Mouse (Mus musculus): ENCODE results near the gene Pik3r3. TPM values are rescaled to one million over a fixed set of nuclear protein-coding genes. Genes with fewer than 3 reads are reported as not detected.

Pik3r3 gene
- total RNA-seq (2021) (10 to 100 TPM; 10.1 to 11.6 TPM), polyA plus RNA-seq (2012; rRNA removed) (9.3 and 15.3 TPM in 2 replicates)
- long read RNA-seq, full-length matches to known transcripts = 2 of 2 reads
- long read RNA-seq, partial matches to known transcripts = 0 of 2 reads
- long read RNA-seq, other reads (novel, unspliced or antisense) = 0 of 2 reads

DNA sequence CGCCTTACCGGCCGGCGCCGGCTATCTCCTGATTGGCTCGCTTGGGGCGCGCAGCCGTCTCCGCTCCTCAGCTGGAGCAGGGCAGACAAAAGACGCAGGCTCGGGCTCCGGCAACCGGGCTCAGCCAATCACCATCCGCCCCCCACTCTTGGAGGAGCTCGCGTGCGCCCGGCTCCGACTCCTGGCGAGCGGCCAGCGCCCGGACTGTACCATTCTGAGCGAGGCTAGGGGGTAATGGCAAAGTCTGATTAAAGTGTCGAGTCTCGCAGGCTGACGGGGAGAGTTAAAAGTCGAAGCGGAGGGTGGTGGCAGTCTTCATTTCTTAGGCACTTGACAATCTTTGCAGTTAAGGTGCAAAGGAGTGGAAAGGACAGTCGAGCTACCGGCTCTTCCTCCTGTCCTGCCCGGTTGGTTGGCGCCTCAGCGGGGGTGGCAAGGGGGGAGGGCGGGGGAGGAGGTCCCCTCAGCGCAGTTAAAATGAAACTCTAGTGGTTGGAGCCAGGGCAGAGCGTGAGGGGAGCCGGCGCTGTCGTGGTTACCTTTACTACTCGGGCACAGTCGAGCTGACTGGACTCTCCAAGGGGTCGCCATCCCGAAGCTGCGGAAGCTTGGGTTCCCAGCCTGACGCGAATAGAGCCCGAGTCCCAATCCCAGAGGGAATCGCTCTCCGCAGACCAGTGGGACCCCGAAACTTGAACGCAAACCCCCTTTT, at the start of gene Pik3r3:
Pik3r3 (plus strand) TSS at position 479 of the 712 bp plus-strand sequence.
- peak within 1 kb of the TSS; percentile 88 for H3K4me3 ChIP-seq
- H3K9ac ChIP-seq (ENCODE audit: low read depth, low read length) = peak within 1 kb of the TSS; percentile 87
- peak within 1 kb of the TSS; percentile 97 for H3K27ac ChIP-seq
- H3K4me1 ChIP-seq (ENCODE audit: control insufficient read depth, insufficient read depth, low read length) = peaks cover 1% of the 10 kb centered on the region
- H3K36me3 ChIP-seq (ENCODE audit: control insufficient read depth, insufficient read depth, low read length) = no peaks in the 10 kb centered on the region
- no peaks in the 10 kb centered on the region for H3K79me2 ChIP-seq (replicated peaks; ENCODE audit: control insufficient read depth, insufficient read depth, low read length)
- under 1% methylated on average over 53 of the region's 53 CpGs for WGBS
- intact Hi-C loops (cut with DNase I) = loop anchor here (1.0 kb wide), 1 partner anchor 44 kb away; no protein-coding TSS in a partner anchor
- no peaks in the 10 kb centered on the region for H3K27me3 ChIP-seq (ENCODE audit: control insufficient read depth, insufficient read depth, low read length)
- TF ChIP-seq CTCF (IDR thresholded peaks at IDR 0.05) (no peak), POLR2A (IDR thresholded peaks at IDR 0.05; ENCODE audit: insufficient read depth, low read depth, low read length) (peak; percentile 99), EP300 (IDR thresholded peaks at IDR 0.05; ENCODE audit: insufficient read depth, low read depth, low read length) (peak; percentile 82)
- DNase-seq = peak; percentile 95 to 99

DNA sequence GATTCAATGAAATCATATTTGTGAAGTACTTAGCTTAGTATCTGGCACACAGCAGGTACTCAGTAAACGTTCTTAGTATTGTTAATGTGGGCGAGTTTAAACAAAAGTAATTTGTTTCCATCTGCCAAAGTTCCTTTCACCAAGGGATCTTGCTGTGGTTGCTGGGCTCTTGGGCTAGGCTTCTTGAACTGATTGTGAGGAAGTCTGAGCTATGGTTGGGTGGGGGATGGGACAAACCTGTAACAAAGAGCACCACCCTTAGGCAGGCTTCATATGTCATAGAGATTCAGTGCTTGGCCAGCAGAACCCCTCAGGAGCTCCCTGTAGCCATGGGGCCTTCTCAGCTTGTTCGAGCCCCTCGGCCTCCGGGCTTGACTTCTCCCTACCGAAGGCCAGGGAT, 48.3 kb upstream of the Pik3r3 start, which contains the start of the genes 1700042G07Rik and Gm49337:
1700042G07Rik (plus strand) TSS at position 301 of the 400 bp plus-strand sequence.
Gm49337 (plus strand) TSS at position 313 of the 400 bp plus-strand sequence.
- no peaks in the 10 kb centered on the region for H3K27me3 ChIP-seq (ENCODE audit: control insufficient read depth, insufficient read depth, low read length)
- H3K36me3 ChIP-seq (ENCODE audit: control insufficient read depth, insufficient read depth, low read length) = no peaks in the 10 kb centered on the region
- H3K9ac ChIP-seq (ENCODE audit: low read depth, low read length) = no peak within 1 kb of the TSS
- H3K79me2 ChIP-seq (replicated peaks; ENCODE audit: control insufficient read depth, insufficient read depth, low read length) = no peaks in the 10 kb centered on the region
- intact Hi-C loops (cut with DNase I) = no loop called here
- no peak for DNase-seq
- peaks cover 21% of the 10 kb centered on the region for H3K4me1 ChIP-seq (ENCODE audit: control insufficient read depth, insufficient read depth, low read length)
- TF ChIP-seq EP300 (IDR thresholded peaks at IDR 0.05; ENCODE audit: insufficient read depth, low read depth, low read length) (no peak), CTCF (IDR thresholded peaks at IDR 0.05) (no peak), POLR2A (IDR thresholded peaks at IDR 0.05; ENCODE audit: insufficient read depth, low read depth, low read length) (no peak)
- 93% methylated on average over 6 of the region's 6 CpGs for WGBS
- H3K27ac ChIP-seq = peak within 1 kb of the TSS; percentile 32; the same call in 1 of the 2 replicates
- H3K4me3 ChIP-seq = no peak within 1 kb of the TSS

DNA sequence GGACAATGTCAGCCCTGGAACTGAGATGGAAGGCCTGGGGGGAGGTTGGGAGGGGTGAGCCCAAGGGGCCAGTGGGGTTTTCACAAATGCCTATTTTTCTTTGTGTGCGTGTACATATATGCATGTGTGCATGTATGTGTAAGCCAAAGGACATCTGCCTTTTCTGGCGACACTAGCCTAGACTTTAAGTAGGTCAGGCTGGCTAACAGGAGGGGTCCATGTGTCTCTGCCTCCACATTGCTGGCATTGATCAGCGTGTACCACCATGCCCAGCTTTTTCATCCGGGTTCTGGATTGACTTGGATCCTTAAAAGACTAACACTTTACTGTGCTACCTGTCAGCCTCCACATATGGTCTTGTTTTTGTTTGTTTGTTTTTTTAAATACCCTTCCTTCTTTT, 47.7 kb upstream of the Pik3r3 start:
- Histone ChIP-seq H3K9ac (ENCODE audit: low read depth, low read length) (no peak overlapping the region), H3K36me3 (ENCODE audit: control insufficient read depth, insufficient read depth, low read length) (no peaks in the 10 kb centered on the region), H3K4me3 (no peak overlapping the region), H3K4me1 (ENCODE audit: control insufficient read depth, insufficient read depth, low read length) (peaks cover 20% of the 10 kb centered on the region), H3K27me3 (ENCODE audit: control insufficient read depth, insufficient read depth, low read length) (no peaks in the 10 kb centered on the region), H3K27ac (no peak overlapping the region), H3K79me2 (replicated peaks; ENCODE audit: control insufficient read depth, insufficient read depth, low read length) (no peaks in the 10 kb centered on the region)
- intact Hi-C loops (cut with DNase I) = no loop called here
- WGBS = 96% methylated on average over 4 of the region's 4 CpGs
- DNase-seq = no peak
- TF ChIP-seq EP300 (IDR thresholded peaks at IDR 0.05; ENCODE audit: insufficient read depth, low read depth, low read length) (no peak), CTCF (IDR thresholded peaks at IDR 0.05) (no peak), POLR2A (IDR thresholded peaks at IDR 0.05; ENCODE audit: insufficient read depth, low read depth, low read length) (no peak)

DNA sequence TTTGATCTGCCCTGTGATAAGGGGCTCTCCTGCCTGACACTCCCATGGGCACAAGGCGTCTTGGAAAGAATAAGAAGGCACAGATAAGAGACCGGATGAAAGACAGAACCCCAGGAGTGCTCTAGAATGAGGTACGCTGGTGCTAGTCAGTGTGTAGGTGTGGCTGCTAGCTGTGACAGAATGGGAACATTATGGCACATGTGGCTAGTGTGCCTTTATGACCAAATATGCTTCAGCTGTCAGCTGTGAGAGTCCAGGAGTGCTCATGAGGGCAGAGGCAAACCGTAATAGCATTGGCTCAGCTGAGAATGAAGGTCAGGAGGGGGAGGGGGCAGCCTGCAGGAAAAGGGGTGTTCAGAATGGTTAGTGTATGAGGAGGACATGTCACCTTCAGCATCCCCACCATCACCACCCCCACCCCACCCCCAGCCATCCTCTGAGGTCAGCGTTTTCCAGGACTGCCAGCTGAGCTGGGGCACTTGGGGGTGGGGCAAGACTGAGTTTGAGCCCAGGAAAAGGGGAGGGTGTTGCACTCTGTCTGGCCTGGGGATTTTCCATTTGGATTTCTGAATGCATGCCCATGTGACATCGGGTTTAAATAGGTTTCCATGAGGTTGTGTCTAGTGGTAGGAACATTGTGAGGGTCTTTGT, 46.8 kb upstream of the Pik3r3 start:
- TF ChIP-seq POLR2A (IDR thresholded peaks at IDR 0.05; ENCODE audit: insufficient read depth, low read depth, low read length) (no peak), EP300 (IDR thresholded peaks at IDR 0.05; ENCODE audit: insufficient read depth, low read depth, low read length) (no peak), CTCF (IDR thresholded peaks at IDR 0.05) (no peak)
- Histone ChIP-seq H3K27me3 (ENCODE audit: control insufficient read depth, insufficient read depth, low read length) (no peaks in the 10 kb centered on the region), H3K9ac (ENCODE audit: low read depth, low read length) (no peak overlapping the region), H3K4me1 (ENCODE audit: control insufficient read depth, insufficient read depth, low read length) (peaks cover 18% of the 10 kb centered on the region), H3K79me2 (replicated peaks; ENCODE audit: control insufficient read depth, insufficient read depth, low read length) (no peaks in the 10 kb centered on the region), H3K36me3 (ENCODE audit: control insufficient read depth, insufficient read depth, low read length) (no peaks in the 10 kb centered on the region), H3K4me3 (no peak overlapping the region), H3K27ac (peak overlapping the region; percentile 32; the same call in 1 of the 2 replicates)
- no peak for DNase-seq
- intact Hi-C loops (cut with DNase I) = no loop called here
- WGBS = 25% methylated on average over 6 of the region's 6 CpGs

DNA sequence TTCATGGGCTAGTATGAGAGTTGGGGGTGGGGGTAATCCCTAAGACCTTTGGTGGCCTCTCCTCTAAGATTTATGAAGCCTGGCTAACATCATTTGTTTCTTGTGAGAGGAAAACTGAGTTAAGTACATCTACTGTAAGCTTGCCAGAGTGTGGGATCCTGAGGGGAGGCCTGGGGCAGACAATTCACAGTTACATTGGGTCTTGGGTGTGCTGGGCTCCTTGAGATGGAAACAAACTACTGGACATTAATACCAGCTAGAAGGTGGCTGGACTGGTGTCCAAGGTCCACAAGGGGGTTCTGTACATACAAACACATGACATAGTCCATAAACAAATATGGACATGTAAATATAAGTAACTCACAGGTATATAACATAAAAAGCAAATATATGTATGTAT, 46.3 kb upstream of the Pik3r3 start:
- no peaks in the 10 kb centered on the region for H3K27me3 ChIP-seq (ENCODE audit: control insufficient read depth, insufficient read depth, low read length)
- H3K36me3 ChIP-seq (ENCODE audit: control insufficient read depth, insufficient read depth, low read length) = no peaks in the 10 kb centered on the region
- H3K27ac ChIP-seq = peak overlapping the region; percentile 32
- TF ChIP-seq CTCF (IDR thresholded peaks at IDR 0.05) (no peak), POLR2A (IDR thresholded peaks at IDR 0.05; ENCODE audit: insufficient read depth, low read depth, low read length) (no peak), EP300 (IDR thresholded peaks at IDR 0.05; ENCODE audit: insufficient read depth, low read depth, low read length) (no peak)
- H3K9ac ChIP-seq (ENCODE audit: low read depth, low read length) = no peak overlapping the region
- intact Hi-C loops (cut with DNase I) = no loop called here
- no peaks in the 10 kb centered on the region for H3K79me2 ChIP-seq (replicated peaks; ENCODE audit: control insufficient read depth, insufficient read depth, low read length)
- no peak overlapping the region for H3K4me3 ChIP-seq
- peaks cover 18% of the 10 kb centered on the region for H3K4me1 ChIP-seq (ENCODE audit: control insufficient read depth, insufficient read depth, low read length)
- no peak for DNase-seq

Data from heart, adult 2 months (tissue).